Mouse (Mus musculus) liver, adult 2 months (tissue): ENCODE measurements around the gene Ikzf2.

Experiments
- CTCF ChIP-seq: fragments of 200-500 bp; IDR thresholded peaks from 2 replicates; pipeline ENCODE4 v1.5.1; 2011; ENCODE audit warnings: low read depth, low read length, control low read depth
- POLR2A ChIP-seq: fragments of 200-500 bp; IDR thresholded peaks from 2 replicates; pipeline ENCODE4 v1.6.1; 2011; ENCODE audit warnings: low read length, control low read depth; ENCODE audit not compliant: insufficient read depth; ENCODE audit errors: extremely low read depth

DNA sequence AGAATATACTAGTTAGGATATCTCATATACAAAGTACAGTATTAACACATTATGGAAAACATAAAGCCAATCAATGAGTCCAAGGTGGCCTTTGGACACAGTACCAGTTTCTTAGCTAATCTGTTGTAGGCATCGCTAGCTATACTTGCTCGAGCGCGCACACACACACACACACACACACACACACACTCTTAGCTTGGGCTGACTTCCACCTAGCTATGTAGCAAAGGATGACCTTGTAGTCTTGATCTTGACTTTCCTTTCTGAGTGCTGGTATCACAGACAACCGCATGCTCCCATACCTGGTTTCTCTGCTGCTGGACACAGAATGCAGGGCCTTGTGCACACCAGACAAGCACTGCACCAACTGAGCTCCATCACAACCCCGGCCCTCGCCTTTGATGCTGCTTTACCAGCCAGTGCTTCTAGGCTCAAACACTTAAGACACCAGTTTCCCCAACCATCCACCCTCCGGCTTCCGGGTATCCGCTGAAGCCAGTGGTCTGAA lies 17.1 kb downstream of the Ikzf2 start:
- TF ChIP-seq CTCF (no peak), POLR2A (no peak)
